In the genomic region with DNA sequence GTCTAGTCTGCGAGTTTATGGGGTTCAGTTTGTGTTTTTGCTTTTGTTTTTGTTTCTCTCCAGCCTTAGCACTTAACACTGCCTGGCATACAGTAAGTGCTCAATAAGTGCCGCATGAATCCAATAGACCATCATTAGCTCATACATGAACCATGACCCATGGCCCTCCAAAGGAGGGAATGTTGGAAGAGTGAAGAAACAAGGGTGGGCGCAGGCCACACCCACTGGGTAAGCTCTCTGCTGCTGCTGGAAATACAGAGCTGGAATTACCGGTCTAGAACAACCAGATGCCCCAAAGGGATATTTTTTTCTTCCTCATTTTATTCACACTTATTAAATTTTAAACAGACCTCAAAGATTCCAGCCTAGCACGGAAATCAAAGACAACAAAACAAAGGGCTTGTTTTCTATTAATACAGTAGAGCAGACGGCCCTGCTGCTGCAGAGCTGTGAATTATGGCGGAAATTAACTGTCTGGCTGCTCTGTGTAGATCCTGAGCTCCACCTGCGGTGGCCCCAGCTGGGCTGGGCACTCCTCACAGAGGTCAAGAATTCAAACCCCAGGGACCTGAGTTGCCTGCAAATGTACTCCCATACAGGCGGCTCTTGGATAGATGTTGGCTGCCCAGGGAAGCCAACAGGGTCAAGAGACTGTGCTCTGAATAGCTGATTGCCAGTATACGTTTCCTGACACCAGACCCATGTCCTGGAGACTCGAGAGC, we compare ENCODE assay signal across 14 mouse cellular contexts. TPM values are rescaled to one million over a fixed set of nuclear protein-coding genes. Genes with fewer than 3 reads are reported as not detected.
DNase-seq lines count a peak whose midpoint lies in the region; ATAC-seq and TF ChIP-seq lines count a peak whose summit lies in the region.
"Had no signal": no experiment of that assay in that cellular context is flagged by ENCODE, and none has a peak within 500 bp of the region (broad histone marks: within the 10 kb centered on the region; RNA-seq: fewer than 3 reads in every experiment).

No protein-coding gene starts in this region.

- no peaks in the 10 kb centered on the region for H3K9me3 ChIP-seq in embryonic facial prominence, embryonic 13.5 days
- H3K9me3 ChIP-seq in embryonic facial prominence, embryonic 10.5 days, result no peaks in the 10 kb centered on the region
- H3K9me3 ChIP-seq in limb, embryonic 11.5 days (ENCODE audit: control insufficient read depth, low read length), result no peaks in the 10 kb centered on the region
- H3K9me3 ChIP-seq: embryonic facial prominence, embryonic 15.5 days; liver, embryonic 12.5 days had no signal

- DNase-seq in embryonic facial prominence, embryonic 10.5 days (ENCODE audit: low spot score), result no peak
- peak; percentile 59 for DNase-seq in adrenal gland, postnatal 10 days
- peak; percentile 87 for DNase-seq in kidney, adult 2 months
- peak; percentile 31 for DNase-seq in limb, embryonic 11.5 days (ENCODE audit: low spot score)
- DNase-seq in spleen, postnatal 14 days (ENCODE audit: low spot score in 2 of 2), result no peak
- no peak for DNase-seq in left cerebral cortex, postnatal 36 days (ENCODE audit: low spot score in 2 of 2)
- DNase-seq: B cell, adult 2 months; cerebellum, adult 2 months; lung, postnatal 4 days; thymus, postnatal 14 days had no signal

- intact Hi-C loops in left cerebral cortex, postnatal 36 days (cut with DNase I), result no loop called here

- no peaks in the 10 kb centered on the region for H3K27me3 ChIP-seq in embryonic facial prominence, embryonic 13.5 days
- H3K27me3 ChIP-seq in embryonic facial prominence, embryonic 10.5 days (replicated peaks; ENCODE audit: low read depth, poor library complexity, severe bottlenecking), result no peaks in the 10 kb centered on the region
- H3K27me3 ChIP-seq in kidney, adult 2 months (replicated peaks; ENCODE audit: control insufficient read depth, insufficient read depth, low read length), result no peaks in the 10 kb centered on the region
- no peaks in the 10 kb centered on the region for H3K27me3 ChIP-seq in limb, embryonic 11.5 days (ENCODE audit: control insufficient read depth, insufficient read depth, low read length)
- H3K27me3 ChIP-seq: embryonic facial prominence, embryonic 15.5 days; liver, embryonic 12.5 days had no signal

- WGBS in embryonic facial prominence, embryonic 13.5 days, result 45% methylated on average over 11 of the region's 11 CpGs
- WGBS in embryonic facial prominence, embryonic 10.5 days, result 70% methylated on average over 11 of the region's 11 CpGs
- WGBS in kidney, adult 2 months, result 28% methylated on average over 11 of the region's 11 CpGs
- 52% methylated on average over 11 of the region's 11 CpGs for WGBS in limb, embryonic 11.5 days

- peak overlapping the region; percentile 16; the same call in 1 of the 2 replicates for H3K27ac ChIP-seq in embryonic facial prominence, embryonic 13.5 days
- H3K27ac ChIP-seq in embryonic facial prominence, embryonic 10.5 days (replicated peaks), result no peak overlapping the region
- peak overlapping the region; percentile 77 for H3K27ac ChIP-seq in kidney, adult 2 months (ENCODE audit: insufficient read depth, low read depth, low read length)
- no peak overlapping the region for H3K27ac ChIP-seq in limb, embryonic 11.5 days (replicated peaks; ENCODE audit: low read depth, low read length)
- H3K27ac ChIP-seq: embryonic facial prominence, embryonic 15.5 days; liver, embryonic 12.5 days had no signal

- H3K4me1 ChIP-seq in embryonic facial prominence, embryonic 13.5 days, result peaks cover 10% of the 10 kb centered on the region
- H3K4me1 ChIP-seq in embryonic facial prominence, embryonic 10.5 days, result peaks cover 17% of the 10 kb centered on the region
- H3K4me1 ChIP-seq in kidney, adult 2 months (ENCODE audit: control insufficient read depth, insufficient read depth, low read length), result no peaks in the 10 kb centered on the region
- H3K4me1 ChIP-seq in limb, embryonic 11.5 days (ENCODE audit: control insufficient read depth, insufficient read depth, low read length), result peaks cover 2% of the 10 kb centered on the region; the same call in 1 of the 2 replicates
- H3K4me1 ChIP-seq: liver, embryonic 12.5 days had no signal

- TF ChIP-seq CTCF in kidney, adult 2 months (conservative IDR thresholded peaks at IDR 0.05; ENCODE audit: insufficient read depth, insufficient read length, low read depth, low read length), result no peak

- ATAC-seq in embryonic facial prominence, embryonic 13.5 days (ENCODE audit: insufficient number of reproducible peaks, insufficient read depth, low FRiP score, low TSS enrichment, low read depth), result no peak
- no peak for ATAC-seq in limb, embryonic 11.5 days (ENCODE audit: insufficient number of reproducible peaks, low FRiP score, low TSS enrichment, low read depth)
- no peak for ATAC-seq in megakaryocyte, adult 5-6 weeks (ENCODE audit: poor library complexity, severe bottlenecking)
- ATAC-seq: liver, embryonic 12.5 days had no signal

- no peak overlapping the region for H3K4me2 ChIP-seq in embryonic facial prominence, embryonic 13.5 days
- no peak overlapping the region for H3K4me2 ChIP-seq in limb, embryonic 11.5 days (ENCODE audit: low read depth, severe bottlenecking)
- H3K4me2 ChIP-seq: embryonic facial prominence, embryonic 15.5 days; liver, embryonic 12.5 days had no signal

- H3K4me3 ChIP-seq in embryonic facial prominence, embryonic 13.5 days, result no peak overlapping the region
- no peak overlapping the region for H3K4me3 ChIP-seq in embryonic facial prominence, embryonic 10.5 days
- no peak overlapping the region for H3K4me3 ChIP-seq in kidney, adult 2 months (ENCODE audit: insufficient read depth, low read depth, low read length)
- H3K4me3 ChIP-seq in limb, embryonic 11.5 days (ENCODE audit: low read depth, low read length), result no peak overlapping the region
- H3K4me3 ChIP-seq: embryonic facial prominence, embryonic 15.5 days; liver, embryonic 12.5 days had no signal

- no peaks in the 10 kb centered on the region for H3K36me3 ChIP-seq in embryonic facial prominence, embryonic 13.5 days
- H3K36me3 ChIP-seq in embryonic facial prominence, embryonic 10.5 days (replicated peaks), result no peaks in the 10 kb centered on the region
- H3K36me3 ChIP-seq in kidney, adult 2 months (ENCODE audit: control insufficient read depth, insufficient read depth, low read length), result no peaks in the 10 kb centered on the region
- no peaks in the 10 kb centered on the region for H3K36me3 ChIP-seq in limb, embryonic 11.5 days (ENCODE audit: control insufficient read depth, insufficient read depth, low read length)
- H3K36me3 ChIP-seq: embryonic facial prominence, embryonic 15.5 days; liver, embryonic 12.5 days had no signal

- no peak for TF ChIP-seq POLR2A in kidney, adult 2 months (IDR thresholded peaks at IDR 0.05; ENCODE audit: low read depth, low read length)

- no peak overlapping the region for H3K9ac ChIP-seq in embryonic facial prominence, embryonic 13.5 days
- H3K9ac ChIP-seq in limb, embryonic 11.5 days (ENCODE audit: low read length), result no peak overlapping the region
- H3K9ac ChIP-seq: embryonic facial prominence, embryonic 15.5 days; liver, embryonic 12.5 days had no signal

RNA-seq across cellular contexts. Expression of gene Rpl10-ps3, which starts 20.5 kb away (rescaled TPM):
- 294 and 423 TPM in 2 replicates for polyA plus RNA-seq in embryonic facial prominence, embryonic 13.5 days (2015; fragmentation: Nextera tagmentation; extraction: Ambion mirVana)
- 181 and 252 TPM in 2 replicates for polyA plus RNA-seq in embryonic facial prominence, embryonic 10.5 days (2016; fragmentation: Nextera tagmentation; extraction: Ambion mirVana)
- total RNA-seq in adrenal gland, postnatal 10 days (2021), result 100 to 1,000 TPM; 805 to 877 TPM
- 97.7 and 121 TPM in 2 replicates for polyA plus RNA-seq in kidney, adult 2 months (2012; rRNA removed)
- polyA plus RNA-seq in limb, embryonic 11.5 days (2014; fragmentation: Nextera tagmentation; extraction: Ambion mirVana), result 198 and 225 TPM in 2 replicates
- 100 to 1,000 TPM; 312 to 315 TPM for total RNA-seq in left cerebral cortex, postnatal 36 days (2021)
- 1,226 and 1,246 TPM in 2 replicates for total RNA-seq in megakaryocyte, adult 5-6 weeks (2015)
- 95.0 and 249 TPM in 2 replicates for total RNA-seq in megakaryocyte, adult 5-6 weeks (2017)

Comparison
In these comparisons a context has a peak if more than half of its experiments do, and no peak if none do; other contexts are left out.
1. H3K27ac ChIP-seq: peak in embryonic facial prominence, embryonic 13.5 days (single experiment) and kidney, adult 2 months (single experiment); none in embryonic facial prominence, embryonic 10.5 days (single experiment) and limb, embryonic 11.5 days (single experiment).
2. DNase-seq: peak in adrenal gland, postnatal 10 days (single experiment), kidney, adult 2 months (single experiment) and limb, embryonic 11.5 days (single experiment); none in embryonic facial prominence, embryonic 10.5 days (single experiment), spleen, postnatal 14 days (0 of 2) and left cerebral cortex, postnatal 36 days (0 of 2).